Mouse (Mus musculus) midbrain, embryonic 16.5 days (tissue): ENCODE measurements around the gene Mast3. TPM values are rescaled to one million over a fixed set of nuclear protein-coding genes. Genes with fewer than 3 reads are reported as not detected.

ENCODE experiments used
- ATAC-seq: fragments of 200-750 bp; cut with Nextera tagmentation; 2 replicates; pipeline ENCODE4 v1.8.0; 2017; ENCODE audit warnings: moderate TSS enrichment
- H3K27ac ChIP-seq: fragments of 300-500 bp; sonication (generic); 2 replicates; pipeline ENCODE4 v1.5.1; 2014; ENCODE audit warnings: mild to moderate bottlenecking, low read length, mixed read lengths
- H3K27me3 ChIP-seq: fragments of 300-500 bp; sonication (generic); 2 replicates; pipeline ENCODE4 v1.6.1; 2014; ENCODE audit warnings: low read depth, low read length, mixed read lengths; ENCODE audit not compliant: control insufficient read depth, insufficient read depth
- H3K36me3 ChIP-seq: fragments of 300-500 bp; sonication (generic); 2 replicates; pipeline ENCODE4 v1.6.1; 2014; ENCODE audit warnings: mild to moderate bottlenecking, low read length, moderate library complexity, mixed read lengths; ENCODE audit not compliant: control insufficient read depth, insufficient read depth
- H3K4me1 ChIP-seq: fragments of 300-500 bp; sonication (generic); 2 replicates; pipeline ENCODE4 v1.6.1; 2014; ENCODE audit warnings: mild to moderate bottlenecking, low read length, mixed read lengths; ENCODE audit not compliant: control insufficient read depth, insufficient read depth
- H3K4me2 ChIP-seq: fragments of 300-500 bp; sonication (generic); 2 replicates; pipeline ENCODE4 v1.6.1; 2014; ENCODE audit warnings: mild to moderate bottlenecking, low read length, mixed read lengths
- H3K4me3 ChIP-seq: fragments of 300-500 bp; sonication (generic); 2 replicates; pipeline ENCODE4 v1.5.1; 2014; ENCODE audit warnings: low read depth, mild to moderate bottlenecking, low read length, moderate library complexity, mixed read lengths
- H3K9ac ChIP-seq: fragments of 300-500 bp; sonication (generic); 2 replicates; pipeline ENCODE4 v1.6.1; 2014; ENCODE audit warnings: low read depth, low read length, mixed read lengths
- H3K9me3 ChIP-seq: fragments of 300-500 bp; sonication (generic); replicated peaks from 2 replicates; pipeline ENCODE4 v1.6.1; 2014; ENCODE audit warnings: mild to moderate bottlenecking, low read length, mixed read lengths; ENCODE audit not compliant: control insufficient read depth, poor library complexity, severe bottlenecking
- WGBS: fragments of 180-500 bp; shearing (Covaris S2); extraction: QIAGEN DNeasy Blood & Tissue Kit; methylation state at CpG from one replicate; pipeline ENCODE4 v1.1.7; 2014; 5-methylcytosine and 5-hydroxymethylcytosine counted together
- polyA plus RNA-seq: library from polyadenylated mRNA; unstranded; fragments of >200 nt; fragmentation: Nextera tagmentation; extraction: Ambion mirVana; gene quantifications from 2 replicates; pipeline ENCODE4 v1.2.1, GENCODE M21; 2015

The Mast3 gene
- polyA plus RNA-seq, 1 experiment from 2014 or later: 23.2 TPM

GRCm38 (mm10) chr8:70753151-70753550 is 51.7 kb downstream of the Mast3 start:
- H3K36me3 ChIP-seq: peaks cover 16% of the 10 kb centered on the region
- H3K4me1 ChIP-seq: peaks cover 13% of the 10 kb centered on the region
- peaks cover 2% of the 10 kb centered on the region; the same call in 1 of the 2 replicates for H3K27me3 ChIP-seq
- no peak overlapping the region for H3K9ac ChIP-seq
- H3K9me3 ChIP-seq: no peaks in the 10 kb centered on the region
- no peak for ATAC-seq
- H3K4me3 ChIP-seq: no peak overlapping the region
- no peak overlapping the region for H3K4me2 ChIP-seq
- peak overlapping the region; percentile 42; the same call in 1 of the 2 replicates for H3K27ac ChIP-seq
- WGBS: 28% methylated on average over 21 of the region's 21 CpGs

DNA sequence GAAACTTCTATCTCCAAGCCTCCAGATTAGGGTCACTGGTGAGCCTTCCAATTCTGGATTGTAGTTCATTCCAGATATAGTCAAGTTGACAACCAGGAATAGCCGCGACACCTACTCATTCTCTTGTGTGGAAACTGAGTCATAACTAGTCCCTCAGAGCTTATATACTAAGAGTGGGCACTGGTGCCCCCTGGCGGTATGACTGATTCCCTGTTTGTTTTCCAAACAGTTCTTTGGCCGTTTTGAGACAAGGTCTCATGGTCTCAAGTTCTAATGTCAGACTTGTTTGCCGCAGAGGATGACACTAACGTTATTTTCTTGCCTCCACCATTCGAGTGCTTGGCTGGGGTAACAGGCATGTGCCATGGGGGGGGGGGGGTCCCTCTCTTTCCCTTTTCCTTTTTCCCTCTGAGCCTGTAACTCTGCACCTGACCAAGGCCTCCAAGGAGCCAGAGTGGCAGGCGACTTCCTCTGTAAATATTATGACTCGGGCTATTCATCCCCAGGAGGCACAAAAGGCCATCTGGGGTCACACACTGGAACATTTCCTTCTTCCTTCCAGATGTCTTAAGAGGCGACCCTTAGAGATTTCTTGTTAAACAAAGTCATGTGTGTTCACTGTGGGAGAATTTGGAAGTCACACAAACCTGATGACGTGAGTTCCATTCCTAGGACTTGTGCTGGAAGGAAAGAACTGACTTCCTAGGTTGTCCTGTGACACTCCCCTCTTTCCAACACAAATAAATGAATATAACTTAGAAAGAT is 52.7 kb downstream of the Mast3 start:
- no peaks in the 10 kb centered on the region for H3K9me3 ChIP-seq
- no peak overlapping the region for H3K9ac ChIP-seq
- H3K27me3 ChIP-seq: peaks cover 9% of the 10 kb centered on the region
- H3K4me1 ChIP-seq: peaks cover 13% of the 10 kb centered on the region
- no peak overlapping the region for H3K27ac ChIP-seq
- peaks cover 12% of the 10 kb centered on the region for H3K36me3 ChIP-seq
- WGBS: 40% methylated on average over 11 of the region's 11 CpGs
- H3K4me3 ChIP-seq: no peak overlapping the region
- H3K4me2 ChIP-seq: no peak overlapping the region
- no peak for ATAC-seq

DNA sequence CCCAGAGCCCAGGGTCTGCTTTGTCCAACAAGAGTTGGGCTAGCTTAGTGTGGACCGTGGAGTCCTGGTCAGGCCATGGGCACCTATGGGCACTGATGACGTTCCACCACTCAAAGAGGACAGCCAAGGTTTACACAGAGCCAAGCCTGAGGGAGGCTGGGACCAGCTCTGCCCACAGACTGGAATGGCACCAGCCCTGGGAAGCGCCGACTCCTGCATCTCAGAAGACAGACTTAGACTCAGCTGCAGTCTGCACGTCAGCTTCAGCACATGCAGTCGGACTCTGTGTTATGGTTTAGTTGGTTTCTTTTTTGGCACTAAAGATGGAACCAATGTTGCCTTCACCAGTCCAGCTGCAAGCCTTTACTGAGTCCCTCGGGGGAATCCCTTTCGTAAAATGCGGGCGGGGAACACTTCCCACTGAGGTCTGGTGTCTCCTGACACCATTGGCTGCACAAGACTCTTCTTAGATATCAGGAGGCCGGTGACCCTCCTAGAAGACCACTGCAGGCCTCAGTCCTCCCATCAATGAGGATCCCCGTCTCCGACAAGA is 54.6 kb downstream of the Mast3 start:
- Histone ChIP-seq H3K9me3 (no peaks in the 10 kb centered on the region), H3K27ac (no peak overlapping the region), H3K27me3 (peaks cover 19% of the 10 kb centered on the region), H3K4me2 (no peak overlapping the region), H3K9ac (no peak overlapping the region), H3K4me1 (peaks cover 2% of the 10 kb centered on the region; the same call in 1 of the 2 replicates), H3K4me3 (no peak overlapping the region), H3K36me3 (no peaks in the 10 kb centered on the region)
- no peak for ATAC-seq
- 85% methylated on average over 13 of the region's 13 CpGs for WGBS

- Histone ChIP-seq H3K9me3 (no peaks in the 10 kb centered on the region), H3K4me2 (no peak overlapping the region), H3K27me3 (peaks cover 25% of the 10 kb centered on the region), H3K27ac (no peak overlapping the region), H3K9ac (no peak overlapping the region), H3K4me1 (peaks cover 3% of the 10 kb centered on the region; the same call in 1 of the 2 replicates), H3K4me3 (no peak overlapping the region), H3K36me3 (no peaks in the 10 kb centered on the region)
- 84% methylated on average over 19 of the region's 19 CpGs for WGBS
- ATAC-seq: no peak
Observed at GRCm38 (mm10) chr8:70749097-70749674, 55.7 kb downstream of the Mast3 start.

DNA sequence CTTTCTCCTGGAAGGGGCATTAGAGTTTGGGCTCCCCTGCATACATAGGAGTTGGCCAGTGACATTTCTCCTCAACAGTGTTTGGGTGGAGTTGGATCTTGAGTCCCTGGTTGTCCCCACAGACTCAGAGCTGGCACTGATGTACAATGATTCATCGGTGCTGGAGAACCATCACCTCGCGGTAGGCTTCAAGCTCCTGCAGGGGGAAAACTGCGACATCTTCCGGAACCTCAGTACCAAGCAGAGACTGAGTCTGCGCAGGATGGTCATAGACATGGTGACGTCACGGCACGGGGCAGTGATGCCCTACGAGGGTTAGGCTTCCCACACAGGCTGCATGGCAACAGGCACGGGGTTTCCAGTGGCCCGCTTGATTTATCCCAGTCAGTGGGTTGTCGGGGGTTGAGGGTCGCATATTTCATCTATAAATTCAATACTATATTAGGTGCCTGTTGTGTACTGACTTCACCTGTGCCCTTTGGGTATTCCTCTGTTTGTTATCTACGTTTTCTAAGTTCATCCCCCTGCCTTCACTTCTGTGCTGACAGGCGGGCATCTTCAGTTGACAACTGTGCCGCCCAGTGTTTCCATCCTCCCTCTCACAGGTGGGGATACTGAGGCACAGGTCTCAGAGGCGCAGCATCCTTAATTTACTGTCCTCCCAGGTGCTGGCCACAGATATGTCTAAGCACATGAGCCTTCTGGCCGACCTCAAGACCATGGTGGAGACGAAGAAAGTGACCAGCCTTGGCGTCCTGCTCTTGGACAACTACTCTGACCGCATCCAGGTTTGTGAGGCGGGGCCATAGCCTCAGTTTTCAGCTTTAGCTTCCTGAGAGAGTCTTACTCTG is 56.4 kb downstream of the Mast3 start:
- H3K27me3 ChIP-seq: peaks cover 29% of the 10 kb centered on the region
- ATAC-seq: no peak
- H3K4me3 ChIP-seq: no peak overlapping the region
- H3K9ac ChIP-seq: no peak overlapping the region
- H3K4me1 ChIP-seq: peaks cover 9% of the 10 kb centered on the region; the same call in 1 of the 2 replicates
- 89% methylated on average over 23 of the region's 23 CpGs for WGBS
- H3K9me3 ChIP-seq: no peaks in the 10 kb centered on the region
- no peak overlapping the region for H3K27ac ChIP-seq
- no peaks in the 10 kb centered on the region for H3K36me3 ChIP-seq
- H3K4me2 ChIP-seq: no peak overlapping the region

DNA sequence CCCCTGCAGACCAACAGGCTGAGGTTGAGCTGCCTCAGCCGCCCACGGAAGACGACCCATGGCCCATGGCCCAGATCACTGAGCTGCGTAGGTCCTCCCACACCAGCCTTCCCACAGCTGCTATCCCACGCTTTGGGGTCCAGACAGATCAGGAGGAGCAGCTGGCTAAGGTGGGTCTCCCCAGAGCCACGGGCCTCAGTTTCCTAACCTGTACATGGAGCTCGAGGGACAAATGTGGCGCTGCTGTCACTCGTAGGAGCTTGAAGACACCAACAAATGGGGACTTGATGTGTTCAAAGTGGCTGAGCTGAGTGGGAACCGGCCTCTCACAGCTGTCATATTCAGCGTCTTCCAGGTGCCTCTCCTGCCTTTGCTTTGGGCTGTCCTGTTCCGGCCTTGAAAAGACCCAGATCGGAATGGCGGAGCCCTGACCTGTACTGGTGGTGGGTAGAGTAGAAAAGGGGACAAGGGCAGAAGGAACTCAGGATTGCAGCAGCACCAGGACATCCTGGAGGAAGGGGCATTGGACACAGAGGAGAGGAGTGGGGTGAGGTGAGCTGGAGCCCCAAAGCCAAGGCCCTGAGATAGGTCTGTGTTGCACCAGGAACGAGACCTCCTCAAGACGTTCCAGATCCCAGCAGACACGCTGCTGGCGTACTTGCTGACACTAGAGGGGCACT is 57.5 kb downstream of the Mast3 start:
- Histone ChIP-seq H3K4me3 (no peak overlapping the region), H3K36me3 (no peaks in the 10 kb centered on the region), H3K4me1 (peaks cover 13% of the 10 kb centered on the region), H3K9me3 (no peaks in the 10 kb centered on the region), H3K27ac (no peak overlapping the region), H3K27me3 (peaks cover 39% of the 10 kb centered on the region), H3K9ac (0 out of 2 replicates have a peak overlapping the region, but pooled peaks have one; percentile 20), H3K4me2 (no peak overlapping the region)
- no peak for ATAC-seq
- WGBS: 83% methylated on average over 18 of the region's 18 CpGs

DNA sequence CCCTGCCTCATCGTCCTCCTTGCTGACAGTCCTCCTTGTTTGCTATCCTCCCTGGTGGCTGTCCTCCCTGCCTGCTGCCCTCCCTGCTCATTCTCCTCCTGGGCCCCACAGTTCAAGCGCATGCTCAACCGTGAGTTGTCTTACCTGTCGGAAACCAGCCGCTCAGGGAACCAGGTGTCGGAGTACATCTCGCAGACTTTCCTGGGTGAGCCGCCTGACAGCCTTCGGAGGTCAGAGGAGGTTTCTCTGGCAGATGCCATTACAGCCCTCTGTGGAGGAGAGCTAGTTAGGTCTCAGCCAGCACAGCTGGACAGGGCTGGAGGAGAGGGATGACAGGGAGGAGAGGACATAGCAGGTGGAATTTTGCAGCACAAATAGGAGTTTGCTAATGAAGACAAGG is 58.2 kb downstream of the Mast3 start:
- Histone ChIP-seq H3K4me3 (no peak overlapping the region), H3K36me3 (no peaks in the 10 kb centered on the region), H3K27me3 (peaks cover 46% of the 10 kb centered on the region), H3K9ac (no peak overlapping the region), H3K4me2 (no peak overlapping the region), H3K9me3 (no peaks in the 10 kb centered on the region), H3K4me1 (peaks cover 13% of the 10 kb centered on the region), H3K27ac (no peak overlapping the region)
- ATAC-seq: no peak
- WGBS: 82% methylated on average over 9 of the region's 9 CpGs

DNA sequence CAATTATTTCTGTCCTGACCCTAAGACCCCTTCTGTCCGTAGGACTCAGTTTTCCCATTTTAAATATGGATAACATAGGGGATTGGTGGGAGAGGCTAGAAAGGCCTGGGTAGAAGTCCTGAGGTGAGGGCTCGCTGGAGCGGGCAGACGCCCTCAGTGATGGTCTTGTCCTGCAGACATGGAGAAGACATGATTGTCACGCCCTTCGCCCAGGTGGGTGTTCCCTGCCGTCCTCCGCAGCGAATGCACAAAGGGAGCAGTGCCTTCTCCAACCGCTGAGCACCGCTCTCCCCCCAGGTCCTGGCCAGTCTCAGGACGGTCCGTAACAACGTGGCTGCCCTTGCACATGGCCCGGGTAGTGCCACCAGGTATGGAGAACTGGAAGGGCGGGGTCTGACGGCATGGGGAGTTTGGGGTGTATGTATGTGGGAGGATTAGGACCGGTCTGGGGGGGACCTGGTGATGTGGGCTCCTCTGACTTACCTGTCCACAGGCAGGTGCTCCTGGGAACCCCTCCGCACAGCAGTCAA is 59.1 kb downstream of the Mast3 start:
- Histone ChIP-seq H3K36me3 (no peaks in the 10 kb centered on the region), H3K4me2 (no peak overlapping the region), H3K4me3 (no peak overlapping the region), H3K27me3 (peaks cover 47% of the 10 kb centered on the region), H3K9me3 (no peaks in the 10 kb centered on the region), H3K4me1 (peaks cover 13% of the 10 kb centered on the region), H3K9ac (no peak overlapping the region), H3K27ac (no peak overlapping the region)
- ATAC-seq: no peak
- WGBS: 56% methylated on average over 19 of the region's 19 CpGs
